Mouse (Mus musculus) heart, embryonic 16.5 days (tissue): ENCODE data around the gene Msh3. TPM values are rescaled to one million over a fixed set of nuclear protein-coding genes. Genes with fewer than 3 reads are reported as not detected.

Experiments
- ATAC-seq: fragments of 200-750 bp; cut with Nextera tagmentation; replicated peaks from 2 replicates; pipeline ENCODE4 v1.8.0; 2017; ENCODE audit warnings: moderate number of reproducible peaks; ENCODE audit not compliant: insufficient read depth, low FRiP score; ENCODE audit errors: extremely low read depth
- H3K27ac ChIP-seq: fragments of 300-500 bp; sonication (generic); 2 replicates; pipeline ENCODE4 v1.5.1; 2014; ENCODE audit warnings: mild to moderate bottlenecking, low read length, control low read depth, moderate library complexity
- H3K27me3 ChIP-seq: fragments of 300-500 bp; sonication (generic); 2 replicates; pipeline ENCODE4 v1.6.1; 2014; ENCODE audit warnings: low read length, mixed read lengths; ENCODE audit not compliant: control insufficient read depth, insufficient read depth
- H3K36me3 ChIP-seq: fragments of 300-500 bp; sonication (generic); 2 replicates; pipeline ENCODE4 v1.6.1; 2014; ENCODE audit not compliant: control insufficient read depth, insufficient read depth
- H3K4me1 ChIP-seq: fragments of 300-500 bp; sonication (generic); 2 replicates; pipeline ENCODE4 v1.6.1; 2014; ENCODE audit warnings: low read length, mixed read lengths; ENCODE audit not compliant: control insufficient read depth, insufficient read depth
- H3K4me2 ChIP-seq: fragments of 300-500 bp; sonication (generic); 2 replicates; pipeline ENCODE4 v1.6.1; 2014; ENCODE audit warnings: low read depth, mild to moderate bottlenecking, control low read depth, low read length
- H3K4me3 ChIP-seq: fragments of 300-500 bp; sonication (generic); 2 replicates; pipeline ENCODE4 v1.5.1; 2014; ENCODE audit warnings: mild to moderate bottlenecking, control low read depth, low read length
- H3K9ac ChIP-seq: fragments of 300-500 bp; sonication (generic); 2 replicates; pipeline ENCODE4 v1.6.1; 2014; ENCODE audit warnings: low read length, control low read depth
- H3K9me3 ChIP-seq: fragments of 300-500 bp; sonication (generic); replicated peaks from 2 replicates; pipeline ENCODE4 v1.6.1; 2016; ENCODE audit warnings: low read length; ENCODE audit not compliant: control insufficient read depth
- WGBS: fragments of 180-500 bp; shearing (Covaris S2); extraction: QIAGEN DNeasy Blood & Tissue Kit; methylation state at CpG from one replicate; pipeline ENCODE4 v1.1.7; 2014; 5-methylcytosine and 5-hydroxymethylcytosine counted together
- polyA plus RNA-seq: library from polyadenylated mRNA; unstranded; fragments of >200 nt; fragmentation: Nextera tagmentation; extraction: Ambion mirVana; gene quantifications from 2 replicates; pipeline ENCODE4 v1.2.1, GENCODE M21; 2015

Msh3 gene
- polyA plus RNA-seq, 1 experiment from 2014 or later: 14.2 TPM

GRCm38 (mm10) chr13:92252331-92252730 is 102.5 kb downstream of the Msh3 start:
- Histone ChIP-seq H3K4me3 (no peak overlapping the region), H3K27me3 (no peaks in the 10 kb centered on the region), H3K36me3 (no peaks in the 10 kb centered on the region), H3K4me1 (peaks cover 5% of the 10 kb centered on the region; the same call in 1 of the 2 replicates), H3K4me2 (no peak overlapping the region), H3K9me3 (no peaks in the 10 kb centered on the region), H3K9ac (no peak overlapping the region), H3K27ac (no peak overlapping the region)
- ATAC-seq: no peak

GRCm38 (mm10) chr13:92247576-92247975 is 107.2 kb downstream of the Msh3 start:
- H3K27ac ChIP-seq: no peak overlapping the region
- H3K4me2 ChIP-seq: no peak overlapping the region
- H3K27me3 ChIP-seq: no peaks in the 10 kb centered on the region
- no peak overlapping the region for H3K9ac ChIP-seq
- H3K36me3 ChIP-seq: 0 out of 2 replicates have a peak, but pooled peaks cover 2% of the 10 kb centered on the region
- no peak for ATAC-seq
- no peaks in the 10 kb centered on the region for H3K9me3 ChIP-seq
- WGBS: 83% methylated on average over 2 of the region's 2 CpGs
- H3K4me1 ChIP-seq: no peaks in the 10 kb centered on the region
- no peak overlapping the region for H3K4me3 ChIP-seq

- no peaks in the 10 kb centered on the region for H3K9me3 ChIP-seq
- WGBS: 89% methylated on average over 5 of the region's 5 CpGs
- H3K4me1 ChIP-seq: no peaks in the 10 kb centered on the region
- no peaks in the 10 kb centered on the region for H3K27me3 ChIP-seq
- no peak overlapping the region for H3K4me3 ChIP-seq
- no peak overlapping the region for H3K27ac ChIP-seq
- H3K9ac ChIP-seq: no peak overlapping the region
- ATAC-seq: no peak
- no peak overlapping the region for H3K4me2 ChIP-seq
- 0 out of 2 replicates have a peak, but pooled peaks cover 2% of the 10 kb centered on the region for H3K36me3 ChIP-seq
These were observed 107.8 kb downstream of the Msh3 start for GRCm38 (mm10) chr13:92246966-92247365.

- Histone ChIP-seq H3K27me3 (no peaks in the 10 kb centered on the region), H3K27ac (no peak overlapping the region), H3K4me2 (no peak overlapping the region), H3K36me3 (0 out of 2 replicates have a peak, but pooled peaks cover 2% of the 10 kb centered on the region), H3K9ac (no peak overlapping the region), H3K4me1 (no peaks in the 10 kb centered on the region), H3K9me3 (no peaks in the 10 kb centered on the region), H3K4me3 (no peak overlapping the region)
- WGBS: 95% methylated on average over 2 of the region's 2 CpGs
- ATAC-seq: no peak
These were observed 110.1 kb downstream of the Msh3 start for GRCm38 (mm10) chr13:92244731-92245130.

DNA sequence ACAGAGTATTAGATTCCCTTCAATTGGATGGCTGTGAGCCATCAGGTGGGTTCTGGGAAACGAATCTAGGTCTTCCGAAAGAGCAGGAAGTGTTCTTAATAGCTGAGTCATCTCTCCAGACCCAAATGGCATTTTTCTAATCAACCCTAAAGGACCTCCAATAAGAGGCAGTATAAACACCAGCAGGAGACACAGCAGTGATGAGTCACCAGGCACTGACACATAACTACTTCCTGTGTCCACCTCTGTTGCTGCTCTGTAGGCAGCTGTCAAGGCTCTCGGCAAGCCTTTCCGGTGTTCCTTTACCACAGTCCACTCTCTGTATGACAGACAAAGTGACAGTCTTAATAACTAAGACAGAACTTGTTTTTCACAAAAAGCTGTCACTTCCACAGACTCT is 113.4 kb downstream of the Msh3 start:
- Histone ChIP-seq H3K4me3 (no peak overlapping the region), H3K9ac (no peak overlapping the region), H3K36me3 (0 out of 2 replicates have a peak, but pooled peaks cover 5% of the 10 kb centered on the region), H3K27ac (no peak overlapping the region), H3K27me3 (no peaks in the 10 kb centered on the region), H3K9me3 (no peaks in the 10 kb centered on the region), H3K4me2 (no peak overlapping the region), H3K4me1 (no peaks in the 10 kb centered on the region)
- WGBS: 60% methylated on average over 4 of the region's 4 CpGs
- no peak; the same call in 1 of the 2 replicates for ATAC-seq

- Histone ChIP-seq H3K4me1 (no peaks in the 10 kb centered on the region), H3K4me2 (no peak overlapping the region), H3K9me3 (no peaks in the 10 kb centered on the region), H3K27me3 (no peaks in the 10 kb centered on the region), H3K36me3 (0 out of 2 replicates have a peak, but pooled peaks cover 5% of the 10 kb centered on the region), H3K4me3 (no peak overlapping the region), H3K9ac (no peak overlapping the region), H3K27ac (no peak overlapping the region)
- no peak for ATAC-seq
- WGBS: 79% methylated on average over 3 of the region's 3 CpGs
These were observed 116.9 kb downstream of the Msh3 start for GRCm38 (mm10) chr13:92237887-92238286.

GRCm38 (mm10) chr13:92237016-92237415 is 117.8 kb downstream of the Msh3 start:
- H3K4me2 ChIP-seq: no peak overlapping the region
- H3K9ac ChIP-seq: no peak overlapping the region
- no peak overlapping the region for H3K27ac ChIP-seq
- H3K4me1 ChIP-seq: no peaks in the 10 kb centered on the region
- no peaks in the 10 kb centered on the region for H3K27me3 ChIP-seq
- 0 out of 2 replicates have a peak, but pooled peaks cover 5% of the 10 kb centered on the region for H3K36me3 ChIP-seq
- H3K4me3 ChIP-seq: no peak overlapping the region
- no peaks in the 10 kb centered on the region for H3K9me3 ChIP-seq
- 60% methylated on average over 4 of the region's 4 CpGs for WGBS
- ATAC-seq: no peak

DNA sequence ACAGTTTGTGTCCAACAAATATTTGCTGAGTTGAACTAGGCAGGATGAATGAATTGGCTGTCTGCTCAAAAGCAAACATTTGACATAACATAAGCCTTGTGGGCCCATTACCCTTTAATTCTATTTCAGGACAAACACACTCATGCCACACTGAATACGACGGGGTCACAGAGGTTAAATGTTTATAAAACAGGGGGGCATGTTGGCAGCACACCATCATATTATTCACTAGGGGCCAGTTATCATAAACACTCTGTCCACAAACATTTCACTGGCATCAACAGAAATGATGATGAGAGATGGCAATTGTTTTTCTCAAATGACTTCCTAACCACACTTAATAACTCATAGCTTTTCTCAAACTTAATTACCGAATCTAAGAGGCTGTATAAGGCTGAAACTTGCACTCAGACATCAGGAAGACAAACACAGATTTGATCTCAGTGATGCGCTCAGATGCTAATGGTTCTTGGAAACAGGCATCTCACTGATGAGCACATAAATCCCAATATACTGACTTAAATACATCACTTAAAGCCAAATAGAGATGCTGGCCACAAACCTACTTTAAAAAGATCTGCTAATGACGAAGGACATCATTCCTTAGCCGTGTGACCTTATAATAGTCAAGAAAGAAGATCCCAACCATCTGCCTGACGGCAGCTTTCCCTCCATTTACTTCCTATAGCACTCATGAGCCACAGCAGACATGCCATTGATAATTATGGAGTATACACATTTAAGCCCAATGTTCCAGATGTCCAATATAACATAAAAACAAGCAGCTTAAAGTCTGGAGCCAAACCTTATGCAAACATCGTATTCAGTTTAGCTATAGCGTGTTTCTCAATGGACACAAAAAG is 122.5 kb downstream of the Msh3 start:
- no peak for ATAC-seq
- no peaks in the 10 kb centered on the region for H3K9me3 ChIP-seq
- no peak overlapping the region for H3K4me2 ChIP-seq
- H3K27ac ChIP-seq: no peak overlapping the region
- no peaks in the 10 kb centered on the region for H3K27me3 ChIP-seq
- 0 out of 2 replicates have a peak, but pooled peaks cover 2% of the 10 kb centered on the region for H3K36me3 ChIP-seq
- H3K9ac ChIP-seq: no peak overlapping the region
- WGBS: 83% methylated on average over 9 of the region's 9 CpGs
- no peak overlapping the region for H3K4me3 ChIP-seq
- no peaks in the 10 kb centered on the region for H3K4me1 ChIP-seq

DNA sequence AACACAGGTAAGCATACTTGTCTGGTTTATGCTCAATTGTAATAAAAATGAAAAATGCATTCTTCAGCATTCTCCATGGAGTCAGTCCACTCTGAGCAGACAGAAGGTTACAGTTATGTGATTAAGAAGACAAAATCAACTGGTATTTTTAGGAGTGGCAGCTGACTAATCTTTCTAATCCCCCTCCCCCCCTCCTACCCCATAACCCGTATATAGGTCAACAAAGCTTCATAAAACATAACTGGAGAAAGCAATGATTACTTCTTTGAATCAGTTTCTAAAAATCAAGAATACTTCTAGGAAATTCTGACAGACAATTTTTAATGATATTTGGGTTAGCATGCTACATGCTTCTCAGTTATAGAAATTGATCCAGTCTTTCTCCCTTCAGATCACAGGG is 126.8 kb downstream of the Msh3 start:
- Histone ChIP-seq H3K4me1 (no peaks in the 10 kb centered on the region), H3K9me3 (no peaks in the 10 kb centered on the region), H3K4me3 (no peak overlapping the region), H3K36me3 (no peaks in the 10 kb centered on the region), H3K27me3 (no peaks in the 10 kb centered on the region), H3K4me2 (no peak overlapping the region), H3K27ac (no peak overlapping the region), H3K9ac (no peak overlapping the region)
- ATAC-seq: no peak
- 78% methylated on average over 1 of the region's 1 CpGs for WGBS
